In the genomic region with DNA sequence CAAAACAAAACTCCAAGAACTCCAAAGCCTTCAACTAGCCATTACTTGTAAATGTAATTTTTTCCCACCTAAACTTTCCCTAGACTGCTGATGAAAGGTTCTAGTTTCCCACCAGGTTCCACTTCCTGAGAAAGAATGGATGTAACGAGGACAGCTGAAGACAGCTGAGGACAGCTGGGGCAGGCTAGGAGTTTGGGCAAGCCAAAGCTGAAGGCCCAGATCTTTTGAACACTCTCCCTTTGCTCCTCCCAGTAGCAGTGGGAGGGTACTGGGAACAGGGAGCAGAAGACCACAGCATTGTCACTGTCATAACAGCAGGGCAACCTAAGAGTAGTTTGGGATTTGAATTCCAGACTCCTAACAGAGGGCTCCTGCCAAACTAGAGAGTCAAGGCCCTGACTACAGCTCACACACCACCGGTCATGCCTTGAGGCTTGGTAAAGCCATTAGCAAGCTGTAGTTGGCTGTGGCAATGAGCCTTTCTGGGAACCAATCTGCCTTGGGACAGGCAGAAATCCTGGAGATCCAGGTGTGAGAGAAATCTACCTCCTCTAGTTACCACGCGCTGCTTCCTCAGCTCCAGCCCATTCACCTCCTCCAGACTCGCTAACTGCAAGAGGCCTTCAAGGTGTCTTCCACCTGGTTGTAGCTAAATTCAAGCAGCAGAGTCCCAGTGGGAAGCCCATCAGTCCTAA, we compare ENCODE assay signal across 29 mouse cellular contexts. TPM values are rescaled to one million over a fixed set of nuclear protein-coding genes. Genes with fewer than 3 reads are reported as not detected.
DNase-seq lines count a peak whose midpoint lies in the region; ATAC-seq and TF ChIP-seq lines count a peak whose summit lies in the region.
"Had no signal": no experiment of that assay in that cellular context is flagged by ENCODE, and none has a peak within 500 bp of the region (broad histone marks: within the 10 kb centered on the region; RNA-seq: fewer than 3 reads in every experiment).

No protein-coding gene starts in this region.

- H3K4me1 ChIP-seq in ES-Bruce4 (ENCODE audit: control insufficient read depth, insufficient read depth, low read length), result peaks cover 19% of the 10 kb centered on the region
- peaks cover 4% of the 10 kb centered on the region; the same call in 1 of the 2 replicates for H3K4me1 ChIP-seq in intestine, postnatal 0 days (replicated peaks; ENCODE audit: control insufficient read depth, insufficient read depth, low read length)
- H3K4me1 ChIP-seq in stomach, embryonic 16.5 days (ENCODE audit: control insufficient read depth, insufficient read depth, low read length), result peaks cover 4% of the 10 kb centered on the region; the same call in 1 of the 2 replicates
- H3K4me1 ChIP-seq: embryonic facial prominence, embryonic 15.5 days; forebrain, embryonic 13.5 days; midbrain, embryonic 13.5 days had no signal

- no peak overlapping the region for H3K4me2 ChIP-seq in intestine, postnatal 0 days (replicated peaks; ENCODE audit: low read depth)
- H3K4me2 ChIP-seq in stomach, embryonic 16.5 days (ENCODE audit: low read depth, low read length), result no peak overlapping the region
- H3K4me2 ChIP-seq: embryonic facial prominence, embryonic 15.5 days; forebrain, embryonic 13.5 days; heart, embryonic 13.5 days; hindbrain, embryonic 14.5 days; midbrain, embryonic 13.5 days had no signal

- TF ChIP-seq CTCF in ES-Bruce4 (IDR thresholded peaks at IDR 0.05; ENCODE audit: low read depth, low read length), result no peak
- TF ChIP-seq CTCF in intestine, postnatal 0 days (IDR thresholded peaks at IDR 0.05; ENCODE audit: low read depth), result no peak

- H3K9ac ChIP-seq in ES-Bruce4 (ENCODE audit: low read depth, poor library complexity, severe bottlenecking), result no peak overlapping the region
- no peak overlapping the region for H3K9ac ChIP-seq in intestine, postnatal 0 days (ENCODE audit: low read depth, low read length)
- no peak overlapping the region for H3K9ac ChIP-seq in stomach, embryonic 16.5 days (ENCODE audit: low read length)
- H3K9ac ChIP-seq: embryonic facial prominence, embryonic 15.5 days; forebrain, embryonic 13.5 days; heart, embryonic 13.5 days; hindbrain, embryonic 14.5 days; liver, embryonic 14.5 days; midbrain, embryonic 13.5 days had no signal

- 81% methylated on average over 5 of the region's 5 CpGs for WGBS in intestine, postnatal 0 days
- 90% methylated on average over 5 of the region's 5 CpGs for WGBS in stomach, embryonic 16.5 days

- H3K4me3 ChIP-seq in ES-Bruce4 (ENCODE audit: low read depth, low read length), result no peak overlapping the region
- no peak overlapping the region for H3K4me3 ChIP-seq in intestine, postnatal 0 days (ENCODE audit: low read depth, low read length)
- no peak overlapping the region for H3K4me3 ChIP-seq in stomach, embryonic 16.5 days (replicated peaks; ENCODE audit: low read length)
- H3K4me3 ChIP-seq: embryonic facial prominence, embryonic 10.5 days; embryonic facial prominence, embryonic 15.5 days; forebrain, embryonic 13.5 days; heart, adult 2 months; heart, embryonic 13.5 days; midbrain, embryonic 13.5 days had no signal

- no peak for TF ChIP-seq EP300 in ES-Bruce4 (IDR thresholded peaks at IDR 0.05; ENCODE audit: insufficient read depth, low read depth, low read length)

- no peak for ATAC-seq in intestine, postnatal 0 days
- no peak for ATAC-seq in stomach, embryonic 16.5 days (ENCODE audit: insufficient read depth, low FRiP score)
- ATAC-seq: CD4-positive, CD25-positive, alpha-beta regulatory T cell, adult 4 months; forebrain, embryonic 13.5 days; midbrain, embryonic 13.5 days; Patski had no signal

- H3K27ac ChIP-seq in ES-Bruce4 (ENCODE audit: insufficient read depth, low read length), result peak overlapping the region; percentile 85
- peak overlapping the region; percentile 75 for H3K27ac ChIP-seq in intestine, postnatal 0 days (ENCODE audit: low read depth, low read length)
- H3K27ac ChIP-seq in stomach, embryonic 16.5 days (ENCODE audit: low read length), result 0 out of 2 replicates have a peak overlapping the region, but pooled peaks have one; percentile 11
- H3K27ac ChIP-seq: embryonic facial prominence, embryonic 10.5 days; embryonic facial prominence, embryonic 15.5 days; forebrain, embryonic 13.5 days; heart, adult 2 months; heart, embryonic 13.5 days; hindbrain, embryonic 14.5 days; liver, embryonic 14.5 days; macrophage; midbrain, embryonic 13.5 days had no signal

- DNase-seq in R1 (ENCODE audit: low read depth, low spot score), result peak; percentile 67
- no peak for DNase-seq in right cerebral cortex, postnatal 10 days (ENCODE audit: low spot score in 2 of 2)
- no peak for DNase-seq in kidney, adult 9 months
- no peak for DNase-seq in natural killer cell, adult 2 months (ENCODE audit: low spot score in 2 of 2)
- DNase-seq: adrenal gland, postnatal 25 days; cerebellum, adult 11-12 months; cerebellum, adult 9-11 months; gastrocnemius, postnatal 25 days; heart, adult 2 months; kidney, adult 8-10 months; kidney, postnatal 14 days; liver; lung, adult 2 months; lung, postnatal 10 days; thymus, postnatal 14 days had no signal

- no peaks in the 10 kb centered on the region for H3K27me3 ChIP-seq in ES-Bruce4 (ENCODE audit: control insufficient read depth, insufficient read depth, low read length, poor library complexity, severe bottlenecking)
- no peaks in the 10 kb centered on the region for H3K27me3 ChIP-seq in intestine, postnatal 0 days (replicated peaks; ENCODE audit: control insufficient read depth, insufficient read depth, low read length)
- H3K27me3 ChIP-seq in stomach, embryonic 16.5 days (ENCODE audit: control insufficient read depth, insufficient read depth, low read length), result no peaks in the 10 kb centered on the region
- H3K27me3 ChIP-seq: embryonic facial prominence, embryonic 15.5 days; forebrain, embryonic 13.5 days; heart, embryonic 13.5 days; midbrain, embryonic 13.5 days; Patski had no signal

- TF ChIP-seq POLR2A in ES-Bruce4 (IDR thresholded peaks at IDR 0.05; ENCODE audit: insufficient read depth, low read length), result no peak

- no peaks in the 10 kb centered on the region for H3K9me3 ChIP-seq in ES-Bruce4 (replicated peaks; ENCODE audit: control insufficient read depth, insufficient read depth, low read length, poor library complexity, severe bottlenecking)
- no peaks in the 10 kb centered on the region for H3K9me3 ChIP-seq in intestine, postnatal 0 days (ENCODE audit: control insufficient read depth)
- no peaks in the 10 kb centered on the region for H3K9me3 ChIP-seq in stomach, embryonic 16.5 days (replicated peaks; ENCODE audit: control insufficient read depth, low read length)
- H3K9me3 ChIP-seq: embryonic facial prominence, embryonic 10.5 days; embryonic facial prominence, embryonic 15.5 days; forebrain, embryonic 13.5 days; heart, embryonic 13.5 days; midbrain, embryonic 13.5 days had no signal

- H3K36me3 ChIP-seq in ES-Bruce4 (ENCODE audit: control insufficient read depth, insufficient read depth, low read length, poor library complexity, severe bottlenecking), result peaks cover 6% of the 10 kb centered on the region
- H3K36me3 ChIP-seq in intestine, postnatal 0 days (ENCODE audit: control insufficient read depth, insufficient read depth), result peaks cover 22% of the 10 kb centered on the region
- peaks cover 8% of the 10 kb centered on the region; the same call in 1 of the 2 replicates for H3K36me3 ChIP-seq in stomach, embryonic 16.5 days (ENCODE audit: control insufficient read depth, insufficient read depth, low read length)

RNA-seq across cellular contexts. Expression of a gene that starts 19.1 kb away (rescaled TPM):
- 37.0 and 37.1 TPM in 2 replicates for polyA plus RNA-seq in ES-Bruce4 (2011; ENCODE audit: insufficient read depth, insufficient read length, low read depth, missing spikeins)
- polyA plus RNA-seq in intestine, postnatal 0 days (2015; fragmentation: Nextera tagmentation; extraction: Ambion mirVana), result 32.9 and 36.7 TPM in 2 replicates
- polyA plus RNA-seq in stomach, embryonic 16.5 days (2015; fragmentation: Nextera tagmentation; extraction: Ambion mirVana), result 30.7 and 33.7 TPM in 2 replicates

RNA-seq across cellular contexts. Expression of a gene that starts 25.0 kb away (rescaled TPM):
- 3,123 and 3,163 TPM in 2 replicates for polyA plus RNA-seq in ES-Bruce4 (2011; ENCODE audit: insufficient read depth, insufficient read length, low read depth, missing spikeins)
- 575 and 580 TPM in 2 replicates for polyA plus RNA-seq in intestine, postnatal 0 days (2015; fragmentation: Nextera tagmentation; extraction: Ambion mirVana)
- polyA plus RNA-seq in stomach, embryonic 16.5 days (2015; fragmentation: Nextera tagmentation; extraction: Ambion mirVana), result 1,104 and 1,145 TPM in 2 replicates

RNA-seq across cellular contexts. Expression of a gene that starts 25.3 kb away (rescaled TPM):
- polyA plus RNA-seq in ES-Bruce4 (2011; ENCODE audit: insufficient read depth, insufficient read length, low read depth, missing spikeins), result 162 and 167 TPM in 2 replicates
- 3.0 and 4.1 TPM in 2 replicates for polyA plus RNA-seq in intestine, postnatal 0 days (2015; fragmentation: Nextera tagmentation; extraction: Ambion mirVana)
- 21.4 and 22.6 TPM in 2 replicates for polyA plus RNA-seq in stomach, embryonic 16.5 days (2015; fragmentation: Nextera tagmentation; extraction: Ambion mirVana)

RNA-seq across cellular contexts. Expression of a gene that starts 36.8 kb away (rescaled TPM):
- 13.2 and 14.3 TPM in 2 replicates for polyA plus RNA-seq in ES-Bruce4 (2011; ENCODE audit: insufficient read depth, insufficient read length, low read depth, missing spikeins)
- polyA plus RNA-seq in intestine, postnatal 0 days (2015; fragmentation: Nextera tagmentation; extraction: Ambion mirVana), result 1.8 and 2.0 TPM in 2 replicates
- 2.8 and 3.6 TPM in 2 replicates for polyA plus RNA-seq in stomach, embryonic 16.5 days (2015; fragmentation: Nextera tagmentation; extraction: Ambion mirVana)
- polyA plus RNA-seq: lung, adult 2 months; spleen, adult 2 months had no signal

RNA-seq across cellular contexts. Expression of a gene that starts 55.2 kb away (rescaled TPM):
- 80.1 and 85.7 TPM in 2 replicates for polyA plus RNA-seq in ES-Bruce4 (2011; ENCODE audit: insufficient read depth, insufficient read length, low read depth, missing spikeins)
- 82.1 and 84.0 TPM in 2 replicates for polyA plus RNA-seq in intestine, postnatal 0 days (2015; fragmentation: Nextera tagmentation; extraction: Ambion mirVana)
- polyA plus RNA-seq in stomach, embryonic 16.5 days (2015; fragmentation: Nextera tagmentation; extraction: Ambion mirVana), result 80.7 and 80.9 TPM in 2 replicates

Comparison
In these comparisons a context has a peak if more than half of its experiments do, and no peak if none do; other contexts are left out.
1. H3K27ac ChIP-seq: peak in every context shown above with its lines; median percentile 85 in ES-Bruce4; 75 in intestine, postnatal 0 days; 11 in stomach, embryonic 16.5 days.